Mouse (Mus musculus): ENCODE measurements around the gene Pilrb1. TPM values are rescaled to one million over a fixed set of nuclear protein-coding genes. Genes with fewer than 3 reads are reported as not detected.

Gene Pilrb1
- polyA plus RNA-seq, 1 experiment from 2014 or later = 0.58 TPM

Other genes with a start within 250 kb of the Pilrb1 start
- 117 and 129 TPM in 2 replicates for gene Pcolce, start 244.3 kb downstream of the Pilrb1 start, polyA plus RNA-seq (2015; fragmentation: Nextera tagmentation; extraction: Ambion mirVana)
- 0.11 and 0.23 TPM in 2 replicates for gene Fbxo24, start 229.1 kb downstream of the Pilrb1 start, polyA plus RNA-seq (2015; fragmentation: Nextera tagmentation; extraction: Ambion mirVana)
- gene Lrch4, start 229.0 kb downstream of the Pilrb1 start, polyA plus RNA-seq (2015; fragmentation: Nextera tagmentation; extraction: Ambion mirVana) = 20.7 and 26.7 TPM in 2 replicates
- 7.1 and 12.2 TPM in 2 replicates for gene Gm20605, start 228.9 kb downstream of the Pilrb1 start, polyA plus RNA-seq (2015; fragmentation: Nextera tagmentation; extraction: Ambion mirVana)
- gene Sap25, start 216.8 kb downstream of the Pilrb1 start, polyA plus RNA-seq (2015; fragmentation: Nextera tagmentation; extraction: Ambion mirVana) = 4.0 and 6.0 TPM in 2 replicates
- gene Irs3, start 212.4 kb downstream of the Pilrb1 start, polyA plus RNA-seq (2015; fragmentation: Nextera tagmentation; extraction: Ambion mirVana) = 0.13 and 0.21 TPM in 2 replicates
- gene Agfg2, start 173.4 kb downstream of the Pilrb1 start, polyA plus RNA-seq (2015; fragmentation: Nextera tagmentation; extraction: Ambion mirVana) = 19.3 and 21.7 TPM in 2 replicates
- 1.2 and 1.6 TPM in 2 replicates for gene Nyap1, start 116.5 kb downstream of the Pilrb1 start, polyA plus RNA-seq (2015; fragmentation: Nextera tagmentation; extraction: Ambion mirVana)
- 130 and 164 TPM in 2 replicates for gene Tsc22d4, start 112.4 kb downstream of the Pilrb1 start, polyA plus RNA-seq (2015; fragmentation: Nextera tagmentation; extraction: Ambion mirVana)
- gene Ppp1r35, start 79.3 kb downstream of the Pilrb1 start, polyA plus RNA-seq (2015; fragmentation: Nextera tagmentation; extraction: Ambion mirVana) = 21.1 and 25.5 TPM in 2 replicates
- 5.3 and 7.6 TPM in 2 replicates for gene Mepce, start 70.5 kb downstream of the Pilrb1 start, polyA plus RNA-seq (2015; fragmentation: Nextera tagmentation; extraction: Ambion mirVana)
- gene Zcwpw1, start 70.3 kb downstream of the Pilrb1 start, polyA plus RNA-seq (2015; fragmentation: Nextera tagmentation; extraction: Ambion mirVana) = 7.8 and 11.4 TPM in 2 replicates
- 1.8 and 2.2 TPM in 2 replicates for gene Pilra, start 21.8 kb downstream of the Pilrb1 start, polyA plus RNA-seq (2015; fragmentation: Nextera tagmentation; extraction: Ambion mirVana)
- gene Pilrb2, start 13.7 kb upstream of the Pilrb1 start, polyA plus RNA-seq (2015; fragmentation: Nextera tagmentation; extraction: Ambion mirVana) = 1.5 and 3.4 TPM in 2 replicates
- gene Cyp3a13, start 63.5 kb upstream of the Pilrb1 start, polyA plus RNA-seq (2015; fragmentation: Nextera tagmentation; extraction: Ambion mirVana) = 0.09 TPM in 1 of 2 replicates, not detected in the other
- gene Gjc3, start 105.0 kb upstream of the Pilrb1 start, polyA plus RNA-seq (2015; fragmentation: Nextera tagmentation; extraction: Ambion mirVana) = 0.08 TPM in 1 of 2 replicates, not detected in the other
- 0.13 TPM in 1 of 2 replicates, not detected in the other for gene Azgp1, start 123.4 kb upstream of the Pilrb1 start, polyA plus RNA-seq (2015; fragmentation: Nextera tagmentation; extraction: Ambion mirVana)
- not detected in 2 replicates for gene Smok3a, start 163.2 kb upstream of the Pilrb1 start, polyA plus RNA-seq (2015; fragmentation: Nextera tagmentation; extraction: Ambion mirVana)
- not detected in 2 replicates for gene Smok3b, start 163.3 kb upstream of the Pilrb1 start, polyA plus RNA-seq (2015; fragmentation: Nextera tagmentation; extraction: Ambion mirVana)
- gene Smok3c, start 195.1 kb upstream of the Pilrb1 start, polyA plus RNA-seq (2015; fragmentation: Nextera tagmentation; extraction: Ambion mirVana) = not detected in 2 replicates
- gene Zkscan1, start 227.0 kb upstream of the Pilrb1 start, polyA plus RNA-seq (2015; fragmentation: Nextera tagmentation; extraction: Ambion mirVana) = 8.4 and 10.2 TPM in 2 replicates

All from heart, embryonic 15.5 days (tissue).